Mouse (Mus musculus): ENCODE measurements at regions not wholly inside any gene's neighbourhood (a gene's known extent, or its start where the extent isn't known, plus 50 kb on each side); places are given as distances from the start of the nearest gene placed in this dataset.

GRCm38 (mm10) chr13:50999738-51000137, 100.9 kb upstream of the Spin1 start:
- Histone ChIP-seq H3K4me1 (ENCODE audit: control insufficient read depth, insufficient read depth, low read length) (no peaks in the 10 kb centered on the region), H3K79me2 (ENCODE audit: control insufficient read depth, insufficient read depth, low read length) (no peaks in the 10 kb centered on the region), H3K27ac (replicated peaks; ENCODE audit: insufficient read depth, low read depth, low read length) (no peak overlapping the region), H3K27me3 (ENCODE audit: control insufficient read depth, insufficient read depth, low read length) (0 out of 2 replicates have a peak, but pooled peaks cover 4% of the 10 kb centered on the region), H3K9ac (ENCODE audit: low read depth, low read length) (no peak overlapping the region), H3K4me3 (ENCODE audit: insufficient read depth, low read depth, low read length) (no peak overlapping the region), H3K36me3 (ENCODE audit: control insufficient read depth, insufficient read depth, low read length) (no peaks in the 10 kb centered on the region)
- 91% methylated on average over 4 of the region's 4 CpGs for WGBS
- no peak for DNase-seq (ENCODE audit: extremely low read depth, low read depth, low spot score)
- no peak for TF ChIP-seq CTCF (IDR thresholded peaks at IDR 0.05; ENCODE audit: low read depth, low read length)
- TF ChIP-seq POLR2A (IDR thresholded peaks at IDR 0.05; ENCODE audit: extremely low read depth, insufficient read depth, low read length) = no peak

GRCm38 (mm10) chr13:51004827-51005226, 95.9 kb upstream of the Spin1 start:
- Histone ChIP-seq H3K27ac (replicated peaks; ENCODE audit: insufficient read depth, low read depth, low read length) (no peak overlapping the region), H3K27me3 (ENCODE audit: control insufficient read depth, insufficient read depth, low read length) (0 out of 2 replicates have a peak, but pooled peaks cover 4% of the 10 kb centered on the region), H3K9ac (ENCODE audit: low read depth, low read length) (no peak overlapping the region), H3K36me3 (ENCODE audit: control insufficient read depth, insufficient read depth, low read length) (no peaks in the 10 kb centered on the region), H3K4me3 (ENCODE audit: insufficient read depth, low read depth, low read length) (no peak overlapping the region), H3K4me1 (ENCODE audit: control insufficient read depth, insufficient read depth, low read length) (no peaks in the 10 kb centered on the region), H3K79me2 (ENCODE audit: control insufficient read depth, insufficient read depth, low read length) (no peaks in the 10 kb centered on the region)
- DNase-seq (ENCODE audit: extremely low read depth, low read depth, low spot score) = no peak
- TF ChIP-seq CTCF (IDR thresholded peaks at IDR 0.05; ENCODE audit: low read depth, low read length) (no peak), POLR2A (IDR thresholded peaks at IDR 0.05; ENCODE audit: extremely low read depth, insufficient read depth, low read length) (no peak)
- 56% methylated on average over 3 of the region's 3 CpGs for WGBS

GRCm38 (mm10) chr13:51010736-51011135, 89.9 kb upstream of the Spin1 start:
- TF ChIP-seq POLR2A (IDR thresholded peaks at IDR 0.05; ENCODE audit: extremely low read depth, insufficient read depth, low read length) (no peak), CTCF (IDR thresholded peaks at IDR 0.05; ENCODE audit: low read depth, low read length) (no peak)
- no peaks in the 10 kb centered on the region for H3K79me2 ChIP-seq (ENCODE audit: control insufficient read depth, insufficient read depth, low read length)
- whole genome bisulfite sequencing = 80% methylated on average over 7 of the region's 7 CpGs
- no peaks in the 10 kb centered on the region for H3K36me3 ChIP-seq (ENCODE audit: control insufficient read depth, insufficient read depth, low read length)
- H3K4me3 ChIP-seq (ENCODE audit: insufficient read depth, low read depth, low read length) = no peak overlapping the region
- no peak for DNase-seq (ENCODE audit: extremely low read depth, low read depth, low spot score)
- H3K9ac ChIP-seq (ENCODE audit: low read depth, low read length) = no peak overlapping the region
- H3K27me3 ChIP-seq (ENCODE audit: control insufficient read depth, insufficient read depth, low read length) = no peaks in the 10 kb centered on the region
- H3K4me1 ChIP-seq (ENCODE audit: control insufficient read depth, insufficient read depth, low read length) = no peaks in the 10 kb centered on the region
- H3K27ac ChIP-seq (replicated peaks; ENCODE audit: insufficient read depth, low read depth, low read length) = no peak overlapping the region

GRCm38 (mm10) chr13:51016209-51016608, 84.5 kb upstream of the Spin1 start:
- Histone ChIP-seq H3K27ac (replicated peaks; ENCODE audit: insufficient read depth, low read depth, low read length) (no peak overlapping the region), H3K36me3 (ENCODE audit: control insufficient read depth, insufficient read depth, low read length) (no peaks in the 10 kb centered on the region), H3K9ac (ENCODE audit: low read depth, low read length) (no peak overlapping the region), H3K79me2 (ENCODE audit: control insufficient read depth, insufficient read depth, low read length) (no peaks in the 10 kb centered on the region), H3K4me1 (ENCODE audit: control insufficient read depth, insufficient read depth, low read length) (no peaks in the 10 kb centered on the region), H3K27me3 (ENCODE audit: control insufficient read depth, insufficient read depth, low read length) (no peaks in the 10 kb centered on the region), H3K4me3 (ENCODE audit: insufficient read depth, low read depth, low read length) (no peak overlapping the region)
- peak; percentile 19 for DNase-seq (ENCODE audit: extremely low read depth, low read depth, low spot score)
- WGBS = 63% methylated on average over 3 of the region's 3 CpGs
- TF ChIP-seq POLR2A (IDR thresholded peaks at IDR 0.05; ENCODE audit: extremely low read depth, insufficient read depth, low read length) = no peak
- TF ChIP-seq CTCF (IDR thresholded peaks at IDR 0.05; ENCODE audit: low read depth, low read length) = no peak

- Histone ChIP-seq H3K79me2 (ENCODE audit: control insufficient read depth, insufficient read depth, low read length) (no peaks in the 10 kb centered on the region), H3K4me3 (ENCODE audit: insufficient read depth, low read depth, low read length) (no peak overlapping the region), H3K9ac (ENCODE audit: low read depth, low read length) (no peak overlapping the region), H3K4me1 (ENCODE audit: control insufficient read depth, insufficient read depth, low read length) (no peaks in the 10 kb centered on the region), H3K36me3 (ENCODE audit: control insufficient read depth, insufficient read depth, low read length) (no peaks in the 10 kb centered on the region), H3K27ac (replicated peaks; ENCODE audit: insufficient read depth, low read depth, low read length) (no peak overlapping the region), H3K27me3 (ENCODE audit: control insufficient read depth, insufficient read depth, low read length) (no peaks in the 10 kb centered on the region)
- no peak for DNase-seq (ENCODE audit: extremely low read depth, low read depth, low spot score)
- TF ChIP-seq POLR2A (IDR thresholded peaks at IDR 0.05; ENCODE audit: extremely low read depth, insufficient read depth, low read length) = no peak
- no peak for TF ChIP-seq CTCF (IDR thresholded peaks at IDR 0.05; ENCODE audit: low read depth, low read length)
- 78% methylated on average over 16 of the region's 16 CpGs for whole genome bisulfite sequencing
Observed at GRCm38 (mm10) chr13:51016956-51017703, 83.5 kb upstream of the Spin1 start.

- H3K27ac ChIP-seq (replicated peaks; ENCODE audit: insufficient read depth, low read depth, low read length) = no peak overlapping the region
- TF ChIP-seq CTCF (IDR thresholded peaks at IDR 0.05; ENCODE audit: low read depth, low read length) = no peak
- no peak for TF ChIP-seq POLR2A (IDR thresholded peaks at IDR 0.05; ENCODE audit: extremely low read depth, insufficient read depth, low read length)
- 65% methylated on average over 10 of the region's 10 CpGs for WGBS
- H3K9ac ChIP-seq (ENCODE audit: low read depth, low read length) = no peak overlapping the region
- no peak overlapping the region for H3K4me3 ChIP-seq (ENCODE audit: insufficient read depth, low read depth, low read length)
- no peaks in the 10 kb centered on the region for H3K36me3 ChIP-seq (ENCODE audit: control insufficient read depth, insufficient read depth, low read length)
- DNase-seq (ENCODE audit: extremely low read depth, low read depth, low spot score) = no peak
- no peaks in the 10 kb centered on the region for H3K4me1 ChIP-seq (ENCODE audit: control insufficient read depth, insufficient read depth, low read length)
- no peaks in the 10 kb centered on the region for H3K27me3 ChIP-seq (ENCODE audit: control insufficient read depth, insufficient read depth, low read length)
- H3K79me2 ChIP-seq (ENCODE audit: control insufficient read depth, insufficient read depth, low read length) = no peaks in the 10 kb centered on the region
Observed at GRCm38 (mm10) chr13:51017727-51018321, 82.9 kb upstream of the Spin1 start.

All from liver, adult 2 months (tissue).